Mouse (Mus musculus): ENCODE measurements around the gene Ube2n. TPM values are rescaled to one million over a fixed set of nuclear protein-coding genes. Genes with fewer than 3 reads are reported as not detected.

Gene Ube2n
- polyA plus RNA-seq, 1 experiment: 157 TPM

DNA sequence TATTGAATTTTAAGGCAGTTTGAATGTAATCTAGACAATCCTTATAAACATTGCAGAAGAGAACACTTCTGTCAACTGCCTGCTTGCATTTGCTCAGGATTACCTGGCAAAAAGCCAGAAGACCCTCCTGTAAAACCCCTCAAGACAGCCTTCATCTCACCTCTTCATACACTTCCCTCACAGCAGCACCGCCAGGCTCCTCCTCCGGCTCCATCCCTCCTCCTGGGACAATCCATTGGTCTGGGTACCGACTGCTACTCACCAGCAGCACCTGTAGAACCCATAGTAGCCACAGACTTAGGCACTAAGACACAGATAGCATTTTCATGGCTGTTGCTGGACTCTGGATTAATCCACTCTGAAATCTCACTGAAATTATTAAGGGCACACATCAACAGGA is 37.4 kb downstream of the Ube2n start:
- H3K79me2 ChIP-seq (ENCODE audit: control insufficient read depth, insufficient read depth): peaks cover 60% of the 10 kb centered on the region
- no peak overlapping the region for H3ac ChIP-seq (ENCODE audit: control insufficient read depth, insufficient read length)
- TF ChIP-seq REST (IDR thresholded peaks at IDR 0.05; ENCODE audit: insufficient read depth, insufficient read length) (no peak), MAX (IDR thresholded peaks at IDR 0.05; ENCODE audit: low read depth) (no peak), POLR2AphosphoS2 (IDR thresholded peaks at IDR 0.05; ENCODE audit: insufficient read length, low read depth) (no peak), SRF (IDR thresholded peaks at IDR 0.05; ENCODE audit: control insufficient read depth, insufficient read length, low read depth) (no peak), CEBPB (IDR thresholded peaks at IDR 0.05; ENCODE audit: insufficient read depth, poor library complexity, severe bottlenecking) (no peak), E2F4 (IDR thresholded peaks at IDR 0.05; ENCODE audit: insufficient read depth) (no peak), MYOG (IDR thresholded peaks at IDR 0.05; ENCODE audit: control insufficient read depth in 1 of 3, insufficient read depth in 1 of 3, insufficient read length in 2 of 3, low read depth in 2 of 3) (no peak), USF1 (IDR thresholded peaks at IDR 0.05; ENCODE audit: low read depth) (no peak), POLR2A (IDR thresholded peaks at IDR 0.05; ENCODE audit: insufficient read length, low read depth) (no peak), MYOD1 (IDR thresholded peaks at IDR 0.05; ENCODE audit: control insufficient read depth in 1 of 3, insufficient read length in 2 of 3, low read depth in 2 of 3) (no peak), TCF12 (IDR thresholded peaks at IDR 0.05; ENCODE audit: insufficient read depth, poor library complexity, severe bottlenecking) (no peak), TCF3 (IDR thresholded peaks at IDR 0.05; ENCODE audit: insufficient read length, low read depth) (no peak)
- peaks cover 25% of the 10 kb centered on the region for H3K36me3 ChIP-seq (ENCODE audit: control insufficient read depth, insufficient read depth)
- no peak overlapping the region for H3K4me3 ChIP-seq
- H3K4me2 ChIP-seq (ENCODE audit: low read depth): no peak overlapping the region
- H3K27me3 ChIP-seq (ENCODE audit: control insufficient read depth, insufficient read depth, insufficient read length): no peaks in the 10 kb centered on the region

GRCm38 (mm10) chr10:95555866-95556265 is 40.9 kb downstream of the Ube2n start:
- peaks cover 10% of the 10 kb centered on the region for H3K36me3 ChIP-seq (ENCODE audit: control insufficient read depth, insufficient read depth)
- no peak for TF ChIP-seq MYOG (IDR thresholded peaks at IDR 0.05; ENCODE audit: control insufficient read depth in 1 of 3, insufficient read depth in 1 of 3, insufficient read length in 2 of 3, low read depth in 2 of 3)
- no peak for TF ChIP-seq POLR2AphosphoS2 (IDR thresholded peaks at IDR 0.05; ENCODE audit: insufficient read length, low read depth)
- no peak for TF ChIP-seq MAX (IDR thresholded peaks at IDR 0.05; ENCODE audit: low read depth)
- no peak for TF ChIP-seq CEBPB (IDR thresholded peaks at IDR 0.05; ENCODE audit: insufficient read depth, poor library complexity, severe bottlenecking)
- no peak for TF ChIP-seq TCF12 (IDR thresholded peaks at IDR 0.05; ENCODE audit: insufficient read depth, poor library complexity, severe bottlenecking)
- no peak for TF ChIP-seq MYOD1 (IDR thresholded peaks at IDR 0.05; ENCODE audit: control insufficient read depth in 1 of 3, insufficient read length in 2 of 3, low read depth in 2 of 3)
- TF ChIP-seq TCF3 (IDR thresholded peaks at IDR 0.05; ENCODE audit: insufficient read length, low read depth): no peak
- no peak for TF ChIP-seq USF1 (IDR thresholded peaks at IDR 0.05; ENCODE audit: low read depth)
- TF ChIP-seq SRF (IDR thresholded peaks at IDR 0.05; ENCODE audit: control insufficient read depth, insufficient read length, low read depth): no peak
- no peak for TF ChIP-seq E2F4 (IDR thresholded peaks at IDR 0.05; ENCODE audit: insufficient read depth)
- no peak for TF ChIP-seq REST (IDR thresholded peaks at IDR 0.05; ENCODE audit: insufficient read depth, insufficient read length)
- no peak for TF ChIP-seq POLR2A (IDR thresholded peaks at IDR 0.05; ENCODE audit: insufficient read length, low read depth)
- no peak overlapping the region for H3K4me3 ChIP-seq

DNA sequence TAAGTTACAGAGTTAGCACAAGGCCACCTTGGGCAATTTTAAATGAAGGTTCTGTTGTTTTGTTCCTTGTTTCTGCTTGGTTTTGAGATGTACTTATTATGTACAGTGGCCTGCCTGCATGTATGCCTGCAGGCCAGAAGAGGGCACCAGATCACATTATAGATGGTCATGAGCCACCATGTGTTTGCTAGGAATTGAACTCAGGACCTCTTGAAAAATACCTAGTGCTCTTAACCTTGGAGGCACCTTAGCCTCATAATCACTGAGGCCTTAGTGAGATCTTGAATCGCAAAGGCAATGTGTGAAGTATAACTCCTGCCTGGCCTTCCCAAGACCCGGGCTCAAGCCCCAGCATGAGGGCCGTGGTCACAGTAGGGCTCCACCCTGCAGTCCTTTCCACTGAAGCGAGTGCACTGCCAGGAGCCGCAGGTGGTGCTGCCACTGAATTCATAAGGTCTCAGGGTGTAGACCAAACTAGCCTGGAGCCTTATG is 42.4 kb downstream of the Ube2n start:
- Histone ChIP-seq H3ac (ENCODE audit: control insufficient read depth, insufficient read length) (no peak overlapping the region), H3K4me3 (no peak overlapping the region), H3K4me2 (ENCODE audit: low read depth) (no peak overlapping the region), H3K27me3 (ENCODE audit: control insufficient read depth, insufficient read depth, insufficient read length) (no peaks in the 10 kb centered on the region), H3K36me3 (ENCODE audit: control insufficient read depth, insufficient read depth) (peaks cover 5% of the 10 kb centered on the region), H3K79me2 (ENCODE audit: control insufficient read depth, insufficient read depth) (peaks cover 100% of the 10 kb centered on the region)
- TF ChIP-seq MAX (IDR thresholded peaks at IDR 0.05; ENCODE audit: low read depth) (no peak), USF1 (IDR thresholded peaks at IDR 0.05; ENCODE audit: low read depth) (no peak), MYOG (IDR thresholded peaks at IDR 0.05; ENCODE audit: control insufficient read depth in 1 of 3, insufficient read depth in 1 of 3, insufficient read length in 2 of 3, low read depth in 2 of 3) (no peak), MYOD1 (IDR thresholded peaks at IDR 0.05; ENCODE audit: control insufficient read depth in 1 of 3, insufficient read length in 2 of 3, low read depth in 2 of 3) (no peak), TCF3 (IDR thresholded peaks at IDR 0.05; ENCODE audit: insufficient read length, low read depth) (no peak), POLR2A (IDR thresholded peaks at IDR 0.05; ENCODE audit: insufficient read length, low read depth) (no peak), SRF (IDR thresholded peaks at IDR 0.05; ENCODE audit: control insufficient read depth, insufficient read length, low read depth) (no peak), CEBPB (IDR thresholded peaks at IDR 0.05; ENCODE audit: insufficient read depth, poor library complexity, severe bottlenecking) (no peak), E2F4 (IDR thresholded peaks at IDR 0.05; ENCODE audit: insufficient read depth) (no peak), TCF12 (IDR thresholded peaks at IDR 0.05; ENCODE audit: insufficient read depth, poor library complexity, severe bottlenecking) (no peak), POLR2AphosphoS2 (IDR thresholded peaks at IDR 0.05; ENCODE audit: insufficient read length, low read depth) (no peak), REST (IDR thresholded peaks at IDR 0.05; ENCODE audit: insufficient read depth, insufficient read length) (no peak)

More at GRCm38 (mm10) chr10:95555866-95556265, 40.9 kb downstream of the Ube2n start:
- no peaks in the 10 kb centered on the region for H3K27me3 ChIP-seq (ENCODE audit: control insufficient read depth, insufficient read depth, insufficient read length)
- no peak overlapping the region for H3ac ChIP-seq (ENCODE audit: control insufficient read depth, insufficient read length)
- peaks cover 95% of the 10 kb centered on the region for H3K79me2 ChIP-seq (ENCODE audit: control insufficient read depth, insufficient read depth)
- no peak overlapping the region for H3K4me2 ChIP-seq (ENCODE audit: low read depth)

DNA sequence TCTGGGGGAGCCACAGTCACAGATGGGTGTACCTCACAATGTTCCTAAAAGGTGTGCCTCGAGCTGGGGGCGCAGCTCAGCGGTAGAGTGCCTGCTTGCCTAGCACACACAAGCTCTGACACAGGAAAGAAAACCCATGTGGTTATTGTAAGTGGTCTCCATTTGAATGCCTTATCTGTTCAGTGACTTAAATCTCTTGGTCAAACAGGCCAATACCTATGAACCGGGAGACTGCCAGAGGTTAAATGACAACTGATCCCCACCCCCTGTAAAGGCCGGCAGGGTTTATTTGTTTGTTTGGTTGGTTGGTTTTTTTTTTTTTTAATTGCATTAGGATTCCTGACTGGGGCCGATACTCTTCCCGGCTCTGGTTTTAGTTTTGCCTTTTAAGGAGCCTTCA is 44.5 kb downstream of the Ube2n start:
- Histone ChIP-seq H3K79me2 (ENCODE audit: control insufficient read depth, insufficient read depth) (peaks cover 91% of the 10 kb centered on the region), H3K36me3 (ENCODE audit: control insufficient read depth, insufficient read depth) (peaks cover 5% of the 10 kb centered on the region), H3K27me3 (ENCODE audit: control insufficient read depth, insufficient read depth, insufficient read length) (no peaks in the 10 kb centered on the region), H3ac (ENCODE audit: control insufficient read depth, insufficient read length) (no peak overlapping the region), H3K4me2 (ENCODE audit: low read depth) (no peak overlapping the region), H3K4me3 (no peak overlapping the region)
- TF ChIP-seq CEBPB (IDR thresholded peaks at IDR 0.05; ENCODE audit: insufficient read depth, poor library complexity, severe bottlenecking) (no peak), E2F4 (IDR thresholded peaks at IDR 0.05; ENCODE audit: insufficient read depth) (no peak), MAX (IDR thresholded peaks at IDR 0.05; ENCODE audit: low read depth) (no peak), REST (IDR thresholded peaks at IDR 0.05; ENCODE audit: insufficient read depth, insufficient read length) (no peak), MYOD1 (IDR thresholded peaks at IDR 0.05; ENCODE audit: control insufficient read depth in 1 of 3, insufficient read length in 2 of 3, low read depth in 2 of 3) (no peak), USF1 (IDR thresholded peaks at IDR 0.05; ENCODE audit: low read depth) (no peak), TCF3 (IDR thresholded peaks at IDR 0.05; ENCODE audit: insufficient read length, low read depth) (no peak), MYOG (IDR thresholded peaks at IDR 0.05; ENCODE audit: control insufficient read depth in 1 of 3, insufficient read depth in 1 of 3, insufficient read length in 2 of 3, low read depth in 2 of 3) (no peak)

Measured in myocyte (in vitro differentiated cells).